Mouse (Mus musculus): ENCODE data around the gene Pdf. TPM values are rescaled to one million over a fixed set of nuclear protein-coding genes. Genes with fewer than 3 reads are reported as not detected.

The Pdf gene
- total RNA-seq (2023): 1 to 10 TPM; 4.5 to 4.7 TPM

GRCm38 (mm10) chr8:107048061-107048941 is at the start of gene Pdf:
Pdf (minus strand) TSS chr8:107048614.

GRCm38 (mm10) chr8:107096366-107097036 is 48.1 kb upstream of the Pdf start, which contains the start of gene Terf2:
Terf2 (minus strand) TSS chr8:107096547.

GRCm38 (mm10) chr8:107065511-107066496 is 17.4 kb upstream of the Pdf start, which contains the start of gene Tmed6:
Tmed6 (minus strand) TSS chr8:107065644.

GRCm38 (mm10) chr8:107056076-107056972 is 7.9 kb upstream of the Pdf start, which contains the start of the genes Cog8 and Nip7:
Cog8 (minus strand) TSS chr8:107056689.
Nip7 (plus strand) TSS chr8:107056877.

GRCm38 (mm10) chr8:107030650-107031576 is 17.5 kb downstream of the Pdf start, which contains the start of gene Vps4a:
Vps4a (plus strand) TSS chr8:107031222.

Other genes starting within 250 kb of the Pdf start
- under 1 TPM in 1 of 2 experiments, not detected in 1; 0.31 TPM for gene Has3, start 178.4 kb downstream of the Pdf start, total RNA-seq (2023)
- 1 to 10 TPM; 9.5 TPM for gene Utp4, start 155.0 kb downstream of the Pdf start, total RNA-seq (2023)
- 10 to 100 TPM; 19.1 to 24.3 TPM for gene Sntb2, start 112.9 kb downstream of the Pdf start, total RNA-seq (2023)
- gene Vps4a, start 17.4 kb downstream of the Pdf start, total RNA-seq (2023): 10 to 100 TPM; 28.6 to 31.5 TPM
- 10 to 100 TPM; 17.1 to 18.3 TPM for gene Cog8, start 8.1 kb upstream of the Pdf start, total RNA-seq (2023)
- 10 to 100 TPM; 17.1 to 17.7 TPM for gene Nip7, start 8.3 kb upstream of the Pdf start, total RNA-seq (2023)
- under 1 TPM in 1 of 2 experiments, not detected in 1; 0.55 TPM for gene Tmed6, start 17.0 kb upstream of the Pdf start, total RNA-seq (2023)
- gene Terf2, start 47.9 kb upstream of the Pdf start, total RNA-seq (2023): 10 to 100 TPM; 15.2 to 15.6 TPM
- 10 to 100 TPM; 19.1 to 22.8 TPM for gene Cyb5b, start 102.0 kb upstream of the Pdf start, total RNA-seq (2023)
- gene Nfat5, start 244.9 kb upstream of the Pdf start, total RNA-seq (2023): 10 to 100 TPM; 55.7 to 76.5 TPM